Mouse (Mus musculus) urinary bladder, adult 2 months (tissue): ENCODE results near the gene Rhbdf1. TPM values are rescaled to one million over a fixed set of nuclear protein-coding genes. Genes with fewer than 3 reads are reported as not detected.
"Not testable (repeated sequence)": the region's sequence is repeated elsewhere in the genome, so short reads cannot be mapped to it uniquely, and the experiment has no call there.

Experiments
- DNase-seq: peaks from one replicate; pipeline ENCODE4 v3.0.0; 2022; ENCODE audit warnings: low spot score
- polyA plus RNA-seq: library from polyadenylated mRNA; depleted of rRNA; stranded (reverse); fragments of >200 nt; gene quantifications from 2 replicates; pipeline ENCODE4 v1.2.3, GENCODE M21; 2012

Gene Rhbdf1
- polyA plus RNA-seq, 1 experiment, result 87.8 TPM

DNA sequence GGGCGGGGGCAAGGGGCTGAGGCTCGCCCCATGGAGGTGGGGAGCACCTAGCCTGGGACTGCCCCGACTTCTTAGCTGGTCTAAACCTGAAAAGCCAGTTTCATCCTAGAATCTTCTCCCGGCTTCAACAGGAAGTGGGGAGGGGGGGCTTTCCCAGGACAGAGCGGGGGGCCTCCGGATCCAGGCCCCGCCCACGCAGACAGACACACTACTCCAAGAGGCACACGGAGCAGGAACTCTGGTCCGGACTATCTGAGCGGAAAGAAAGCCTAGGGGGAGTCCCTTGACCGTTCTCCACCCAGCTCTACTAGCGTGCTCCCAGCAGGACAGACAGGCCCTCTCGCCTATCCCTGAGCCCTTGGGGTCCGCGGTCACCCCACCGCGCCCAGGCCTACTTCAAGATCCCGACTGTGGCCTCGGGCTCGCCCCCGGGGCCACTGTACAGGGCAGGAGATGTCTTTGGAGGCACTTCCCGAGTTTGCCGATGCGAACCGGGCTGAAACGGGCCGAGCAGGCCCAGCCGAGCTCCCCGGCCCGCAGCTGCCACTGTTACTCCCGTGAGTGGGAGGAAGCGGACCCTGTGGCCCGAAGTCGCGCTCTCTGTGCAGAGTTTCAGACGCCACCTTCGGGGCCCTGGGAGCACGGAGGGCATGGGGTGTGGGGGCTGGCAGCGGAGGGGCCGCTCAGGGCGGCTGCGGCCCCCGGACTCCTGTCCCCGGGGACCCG lies 712 bp downstream of the Rhbdf1 start:
- DNase-seq, result peak; percentile 58

DNA sequence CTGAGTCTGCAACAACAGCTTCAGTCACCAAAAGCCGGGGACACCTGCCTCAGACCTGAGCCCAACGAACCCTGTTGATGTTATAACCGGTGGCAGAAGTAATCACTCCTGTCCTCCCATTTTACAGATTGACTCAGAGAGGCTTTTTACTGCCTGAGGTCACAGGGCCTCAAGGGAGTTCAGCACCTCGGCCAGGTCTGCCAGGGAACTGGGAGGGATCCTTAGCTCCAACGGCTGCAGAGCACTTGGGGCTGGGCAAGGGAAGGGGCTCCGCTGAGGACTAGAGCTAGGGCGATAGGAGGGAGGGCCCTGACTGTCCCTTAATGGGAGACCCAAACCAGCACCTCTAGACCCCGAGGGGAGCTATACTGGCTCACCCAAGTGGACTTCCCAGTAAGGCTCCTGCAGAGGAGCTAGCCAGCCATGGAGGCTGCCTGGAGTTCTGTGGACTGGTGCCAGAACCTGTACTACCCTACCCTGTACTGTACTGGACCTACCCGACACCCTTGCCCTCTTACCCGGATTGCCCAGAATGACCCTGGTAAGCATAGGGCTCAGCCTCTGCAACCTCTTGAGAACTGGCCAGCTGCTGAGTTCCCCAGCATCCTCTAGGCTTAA lies 1.4 kb downstream of the Rhbdf1 start:
- DNase-seq, result no peak

DNA sequence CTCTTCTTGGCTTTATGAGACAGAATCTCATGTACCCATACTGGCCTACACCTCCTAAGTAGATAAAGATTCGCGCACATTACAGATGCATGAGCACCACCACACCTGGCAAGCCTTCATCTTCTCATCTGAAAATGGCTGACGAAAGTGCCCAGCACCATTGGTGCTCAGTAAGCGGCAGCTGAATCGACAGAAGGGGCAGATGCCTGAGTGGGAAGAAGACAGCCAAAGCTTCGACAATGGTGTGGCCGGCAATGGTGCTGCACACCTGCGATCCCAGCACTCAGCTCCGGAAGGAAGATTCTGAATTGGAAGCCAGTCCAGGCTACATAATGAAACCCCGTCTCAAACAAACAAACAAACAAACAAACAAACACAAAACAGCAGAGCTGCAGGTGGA lies 2.8 kb downstream of the Rhbdf1 start:
- no peak for DNase-seq

DNA sequence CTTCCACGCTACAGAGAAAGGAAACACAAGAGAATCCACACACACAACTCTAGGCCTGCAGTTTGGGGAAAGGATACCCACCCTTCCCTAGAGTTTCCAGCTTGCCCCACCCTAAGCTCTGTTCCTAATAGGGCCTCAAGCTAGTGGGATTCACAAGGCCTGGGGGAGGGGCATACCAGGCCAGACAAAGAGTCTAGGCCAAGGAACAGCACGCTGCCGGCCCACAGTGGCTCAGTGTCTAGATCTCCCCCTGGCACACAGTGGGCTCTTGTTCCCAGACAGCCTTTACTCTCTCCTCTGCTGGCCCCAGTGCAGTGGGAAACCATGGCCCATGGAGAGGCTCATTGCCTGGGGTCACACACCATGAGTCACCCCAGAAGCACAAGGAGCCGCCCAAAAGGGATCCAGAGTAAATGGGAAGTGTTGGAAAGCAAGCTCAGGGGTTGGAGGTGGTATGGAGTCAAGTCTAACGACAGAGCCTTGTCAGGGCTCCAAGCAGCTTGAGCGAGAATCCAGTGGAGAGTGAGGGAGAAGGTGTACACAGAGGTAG lies 3.5 kb downstream of the Rhbdf1 start:
- no peak for DNase-seq

DNA sequence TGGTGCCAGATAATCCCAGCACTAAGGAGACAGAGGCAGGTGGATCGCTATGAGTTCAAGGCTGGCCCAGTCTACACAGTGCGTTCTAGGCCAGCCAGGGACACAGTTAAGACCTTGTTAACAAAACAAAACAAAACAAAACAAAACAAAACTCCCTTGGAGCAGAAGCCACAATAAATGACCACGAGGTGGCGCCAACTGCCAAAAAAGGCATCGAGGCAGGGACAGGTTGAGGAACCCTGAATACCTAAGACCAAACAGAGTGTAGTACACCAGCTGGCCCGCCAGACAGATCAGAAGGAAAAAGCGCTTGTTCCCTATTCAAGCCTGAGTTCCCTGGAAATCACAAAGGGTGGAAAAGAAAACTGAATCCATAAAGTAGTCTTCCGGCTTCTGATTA lies 5.2 kb downstream of the Rhbdf1 start:
- DNase-seq, result no peak

DNA sequence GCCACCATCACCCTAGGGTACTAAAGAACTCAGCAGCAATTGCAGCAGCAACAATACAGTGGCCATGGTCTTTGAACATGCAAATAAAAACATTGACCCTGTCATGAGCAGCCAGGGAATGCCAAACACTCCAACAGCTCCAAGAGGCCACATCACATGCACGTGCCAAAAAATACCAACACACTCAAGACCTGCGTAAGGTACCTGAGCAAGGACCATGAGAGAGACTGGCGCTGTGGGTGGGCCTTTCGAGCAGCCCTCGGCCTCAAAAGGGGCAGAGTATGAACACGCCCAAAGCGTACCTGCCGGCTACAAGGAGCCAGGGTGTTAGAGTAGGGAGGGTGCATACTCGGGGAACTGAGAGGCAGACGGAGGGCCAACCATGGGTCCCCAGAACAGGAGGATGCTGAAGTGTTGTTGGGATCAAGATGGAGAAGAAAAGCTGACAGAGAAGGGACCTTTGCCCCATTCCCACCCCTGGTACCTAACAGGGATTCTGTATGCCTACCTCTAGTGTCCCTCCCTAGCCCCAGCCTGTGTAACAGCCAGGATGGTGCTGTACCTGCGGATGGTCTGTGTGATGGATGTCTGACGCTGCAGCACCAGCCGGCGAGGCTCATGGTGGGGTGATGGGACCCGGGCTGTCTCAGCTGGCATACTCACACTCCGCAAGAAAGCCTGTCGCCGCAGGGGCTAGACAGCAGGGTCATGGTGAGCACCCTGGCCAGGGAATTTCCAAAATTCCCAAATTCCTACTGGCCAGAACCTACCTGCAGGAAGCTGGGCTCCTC lies 6.5 kb downstream of the Rhbdf1 start:
- DNase-seq, result no peak

DNA sequence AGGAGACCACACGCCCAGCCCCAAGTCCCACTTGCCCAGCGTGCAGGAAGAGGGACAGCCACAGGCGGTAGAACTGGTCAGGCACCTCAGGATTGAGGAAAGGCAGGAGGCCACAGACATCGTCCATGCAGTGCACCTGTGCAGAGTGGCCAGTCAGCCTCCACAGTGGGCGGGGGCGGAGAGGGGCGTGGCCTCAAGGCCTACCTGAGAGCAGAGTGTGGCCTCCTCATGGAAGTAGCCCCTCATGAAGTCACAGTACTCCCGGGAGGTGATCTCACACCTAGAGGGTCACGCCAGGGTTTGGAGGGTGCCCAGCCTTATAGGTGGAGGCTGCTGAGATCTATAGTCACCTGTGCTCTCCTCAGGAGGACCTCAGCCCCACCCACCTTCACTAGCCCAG lies 11.5 kb downstream of the Rhbdf1 start:
- DNase-seq, result no peak

DNA sequence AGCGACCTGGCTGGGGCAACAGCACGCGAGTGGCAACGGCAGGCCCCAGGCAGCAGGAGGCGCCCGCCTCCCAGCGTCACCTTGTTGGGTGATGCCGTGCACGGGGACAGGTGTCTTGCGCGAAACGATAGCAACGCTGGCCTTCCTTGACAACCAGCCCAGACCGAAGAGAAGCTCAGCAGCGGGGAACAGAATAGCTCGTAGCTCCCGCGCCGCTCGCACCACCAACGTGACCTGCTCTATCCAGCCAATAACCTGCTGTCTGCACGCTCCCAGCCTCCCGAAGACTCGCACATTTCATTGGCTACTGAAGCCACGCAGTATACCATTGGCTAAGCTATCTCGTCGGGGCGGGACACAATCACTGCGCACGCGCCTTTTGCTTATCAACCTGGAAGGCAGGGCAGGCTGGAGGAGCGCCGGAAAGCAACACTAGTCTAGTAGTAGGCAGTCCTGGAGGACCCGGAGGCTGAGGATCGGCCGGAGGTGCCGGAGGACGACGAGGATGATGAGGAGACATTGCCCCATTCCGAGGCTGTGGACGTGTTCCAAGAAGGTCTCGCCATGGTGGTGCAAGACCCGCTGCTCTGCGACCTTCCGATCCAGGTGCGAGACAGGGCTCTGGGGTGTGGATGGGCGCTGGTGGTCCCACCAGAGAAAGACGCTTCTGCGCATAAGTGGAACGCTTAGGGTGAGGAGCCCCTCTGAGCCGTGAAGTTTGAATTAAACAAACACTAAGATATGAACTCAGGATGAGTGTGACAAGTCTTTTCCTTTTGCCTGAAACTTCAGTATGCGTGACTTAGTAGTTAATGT lies 16.8 kb downstream of the Rhbdf1 start, which contains the start of gene Snrnp25:
Gene Snrnp25 (plus strand): TSS at position 358 of the 816 bp plus-strand sequence.
- DNase-seq, result peak; percentile 82

DNA sequence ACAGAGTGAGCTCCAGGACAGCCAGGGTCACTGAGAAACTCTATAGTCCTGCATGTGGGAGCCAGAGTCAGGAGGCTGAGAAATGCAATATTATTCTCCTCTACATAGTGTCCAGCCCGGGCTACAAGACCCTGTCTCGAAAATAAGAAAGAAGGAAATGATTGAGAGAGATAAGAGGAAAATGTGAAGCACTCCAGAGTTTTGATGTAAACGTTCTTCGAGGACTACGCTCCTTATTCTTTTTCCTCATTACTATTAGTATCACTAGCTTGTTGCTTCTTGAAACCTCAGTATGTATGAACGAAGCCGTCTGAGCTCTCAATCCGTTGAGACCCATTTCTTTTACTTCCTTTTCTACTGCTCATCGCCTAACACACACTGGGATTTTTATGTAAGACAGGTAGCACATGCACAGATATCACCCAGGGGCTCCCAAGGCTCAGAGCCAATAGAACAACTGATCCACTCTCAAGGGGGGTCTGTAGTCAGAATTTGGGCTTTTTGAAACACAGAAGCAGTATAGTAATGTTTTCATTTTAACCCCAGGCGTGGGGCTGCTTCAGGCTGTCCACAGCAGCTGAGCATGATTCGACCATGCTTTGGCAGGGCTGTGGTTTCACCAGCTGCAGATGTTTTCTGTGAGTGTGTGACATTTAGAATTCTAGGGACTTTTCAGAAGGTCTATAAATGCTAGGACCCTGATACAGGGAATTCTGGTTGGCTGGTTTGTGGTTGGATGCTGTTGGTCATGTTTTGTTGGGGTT lies 20.0 kb downstream of the Rhbdf1 start:
- no peak for DNase-seq

DNA sequence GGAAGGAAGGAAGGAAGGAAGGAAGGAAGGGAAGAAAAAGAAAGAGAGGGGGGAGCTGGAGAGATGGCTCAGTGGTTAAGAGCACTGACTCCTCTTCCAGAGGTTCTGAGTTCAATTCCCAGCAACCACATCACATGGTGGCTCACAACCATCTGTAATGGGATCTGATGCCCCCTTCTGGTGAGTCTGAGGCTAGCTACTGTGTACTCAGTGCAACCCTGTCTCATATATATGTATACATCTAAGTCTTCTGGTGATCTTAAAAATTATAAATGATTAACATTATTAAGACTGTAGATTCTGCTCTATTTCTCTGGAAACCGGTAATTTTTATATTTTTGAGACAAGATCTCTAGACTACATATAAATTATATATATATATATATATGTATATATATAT lies 21.1 kb downstream of the Rhbdf1 start:
- not testable (repeated sequence) for DNase-seq

DNA sequence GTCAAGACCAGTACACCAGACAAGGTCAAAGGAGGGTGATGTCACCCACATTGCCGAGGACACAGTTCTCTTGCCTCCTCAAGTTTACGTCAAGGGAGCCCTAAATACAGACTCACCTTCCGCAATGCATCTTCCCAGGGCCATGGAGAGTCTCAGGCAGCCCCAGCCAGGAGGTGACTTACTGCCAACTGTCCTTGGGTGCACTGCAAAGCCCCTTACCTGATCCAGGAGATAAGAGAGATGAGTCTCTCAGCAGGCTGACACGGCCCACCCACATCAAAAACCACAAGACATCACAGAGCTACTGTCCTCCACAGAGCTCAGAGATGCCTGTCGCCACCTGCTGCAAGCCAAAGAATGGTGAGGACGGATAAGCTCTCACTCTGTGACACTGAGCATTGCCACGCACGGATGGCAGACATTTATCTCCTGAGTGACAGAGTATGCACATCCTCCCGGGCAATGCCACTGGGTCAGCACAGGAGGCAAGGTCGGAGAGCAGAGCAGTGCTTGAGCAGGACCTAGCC lies 22.0 kb downstream of the Rhbdf1 start, which contains the start of gene Il9r:
Gene Il9r (minus strand): TSS at position 205 of the 527 bp plus-strand sequence.
- DNase-seq, result peak; percentile 13

DNA sequence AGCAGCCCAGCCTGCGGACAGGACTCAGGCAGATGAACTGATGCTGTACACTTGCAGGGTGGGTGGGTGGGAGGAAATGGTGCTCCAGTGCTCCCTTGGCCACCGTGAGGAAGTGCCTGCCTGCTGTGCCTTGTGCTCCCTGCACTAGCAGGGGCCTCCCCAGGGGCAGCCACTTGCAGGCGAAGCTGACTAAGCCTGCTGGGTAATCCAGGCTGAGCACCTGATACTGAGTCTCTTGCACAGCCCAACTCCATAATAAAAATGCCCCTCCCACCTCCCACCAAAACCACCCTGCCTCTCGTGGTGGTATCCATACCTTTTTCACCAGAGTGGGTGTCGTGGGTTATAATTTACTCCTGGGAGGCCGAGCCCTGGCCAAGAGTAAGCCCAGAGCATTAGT lies 22.9 kb downstream of the Rhbdf1 start:
- peak; percentile 13 for DNase-seq

DNA sequence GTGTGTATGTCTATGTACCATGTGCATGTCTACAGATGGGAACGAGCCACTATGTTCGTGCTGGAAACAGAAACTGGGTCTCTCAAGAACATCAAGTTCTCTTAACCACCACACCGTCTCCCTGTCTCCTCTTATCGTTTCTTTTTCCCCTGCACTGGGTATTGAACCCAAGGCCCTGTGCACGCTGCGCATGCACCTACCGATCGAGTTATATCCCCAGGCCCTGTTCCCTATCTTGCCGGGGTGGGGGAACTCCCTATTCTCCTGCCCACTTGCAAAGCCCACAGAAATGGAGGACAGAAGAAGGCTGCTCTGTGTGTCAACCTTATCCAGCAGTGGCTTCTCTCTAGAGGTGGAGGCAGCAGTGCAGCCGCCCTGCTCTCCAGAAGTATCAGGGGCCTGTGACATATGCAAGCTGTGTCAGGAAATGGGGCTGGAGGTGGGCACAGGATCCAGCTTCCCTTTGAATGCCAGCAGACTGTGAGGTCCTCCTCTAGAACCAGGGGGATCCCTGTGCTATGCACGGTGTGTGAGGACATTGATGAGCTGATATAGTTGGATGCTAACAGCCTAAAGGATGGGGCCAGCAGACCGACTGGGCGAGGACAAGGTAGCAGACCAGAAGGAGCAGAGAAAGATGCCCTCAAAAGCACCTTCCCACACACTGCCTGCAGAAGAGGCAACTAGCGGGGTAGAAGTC lies 23.7 kb downstream of the Rhbdf1 start:
- DNase-seq, result peak; percentile 10

DNA sequence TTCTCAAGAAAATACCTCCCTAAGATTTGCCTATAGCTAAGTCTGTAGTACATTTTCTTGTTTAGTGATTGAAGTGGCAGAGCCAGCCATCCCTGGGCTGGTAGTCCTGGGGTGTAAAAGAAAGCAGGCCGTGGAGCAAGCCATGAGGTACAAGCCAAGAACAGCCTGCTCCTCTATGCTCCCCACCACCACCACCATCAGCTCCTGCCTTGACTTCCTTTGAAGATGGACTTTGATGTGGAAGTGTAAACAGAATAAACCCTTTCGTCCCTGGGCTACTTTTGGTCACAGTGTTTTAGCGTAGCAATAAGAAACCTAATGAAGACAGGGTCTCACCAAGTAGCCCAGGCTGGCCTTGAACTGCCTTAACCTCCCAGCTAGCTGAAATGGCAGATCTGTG lies 24.3 kb downstream of the Rhbdf1 start:
- no peak for DNase-seq

DNA sequence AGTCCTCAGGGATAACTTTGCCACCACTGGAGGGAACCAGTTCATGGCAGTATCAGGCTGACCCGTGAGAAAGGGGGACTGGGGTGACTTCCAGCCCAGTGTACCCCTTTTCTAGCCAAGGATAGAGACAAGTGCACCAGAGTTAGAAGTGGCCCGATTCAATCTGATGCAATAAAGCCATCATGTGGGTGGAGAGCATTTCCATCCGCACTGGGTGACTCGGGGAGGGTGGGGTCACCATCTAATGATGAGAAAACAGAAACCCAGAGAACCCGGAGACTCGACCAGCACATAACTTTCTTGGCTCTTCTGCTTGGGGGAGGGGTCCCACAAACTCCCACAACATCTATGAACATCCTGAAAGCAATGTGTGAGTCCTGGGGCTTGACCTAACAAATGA lies 25.4 kb downstream of the Rhbdf1 start:
- no peak for DNase-seq

DNA sequence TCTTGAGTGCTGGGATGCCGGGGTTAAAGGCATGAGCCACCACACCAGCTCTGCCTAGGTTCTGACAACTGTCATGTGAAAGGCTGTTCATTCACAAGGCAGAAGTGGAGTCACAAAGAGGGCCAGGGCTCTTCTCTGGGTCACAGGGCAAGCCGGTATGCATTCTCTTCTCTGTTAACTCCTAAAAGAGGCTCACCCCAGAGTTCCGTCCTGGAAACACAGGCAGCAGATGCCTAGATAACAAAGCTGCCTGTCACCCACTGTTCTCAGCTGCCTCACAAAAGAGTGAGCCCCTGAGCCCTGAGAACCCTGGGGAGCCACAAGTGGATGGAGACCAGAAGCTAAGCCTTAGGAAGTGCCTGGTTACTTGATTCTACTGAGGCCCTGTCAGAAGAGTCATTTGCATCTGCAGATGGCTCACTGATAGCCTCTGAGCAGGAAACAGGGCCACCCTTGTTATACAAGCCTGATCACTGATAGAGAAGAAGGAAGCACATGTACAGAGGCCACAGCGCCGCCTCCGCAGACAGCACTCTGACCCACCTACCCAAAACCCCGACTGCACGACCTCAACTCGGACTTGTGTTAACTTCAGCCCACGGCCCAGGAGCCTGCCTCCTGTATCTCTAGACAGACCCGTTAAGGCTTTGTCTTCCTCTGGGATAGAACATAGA lies 26.1 kb downstream of the Rhbdf1 start:
- no peak for DNase-seq

DNA sequence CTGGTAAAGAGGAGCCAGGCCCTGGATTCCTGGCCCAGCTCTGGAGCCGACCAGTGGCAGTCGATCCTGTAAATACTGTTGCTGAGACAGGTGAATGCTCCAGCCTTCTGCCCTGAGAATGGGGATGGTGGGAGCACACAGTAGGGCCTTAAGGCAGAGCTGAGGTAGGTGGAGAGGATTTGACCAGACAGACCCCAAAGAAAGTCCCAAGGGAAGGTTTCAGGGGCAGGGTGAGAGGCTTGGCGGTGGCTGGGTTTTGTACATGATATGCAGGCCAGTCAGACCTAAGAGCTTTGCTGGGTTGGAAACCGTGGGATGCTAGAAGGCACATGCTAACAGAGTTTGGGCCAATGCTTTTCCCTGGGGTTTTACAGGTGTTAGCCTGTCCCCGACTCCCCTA lies 27.5 kb downstream of the Rhbdf1 start:
- no peak for DNase-seq

DNA sequence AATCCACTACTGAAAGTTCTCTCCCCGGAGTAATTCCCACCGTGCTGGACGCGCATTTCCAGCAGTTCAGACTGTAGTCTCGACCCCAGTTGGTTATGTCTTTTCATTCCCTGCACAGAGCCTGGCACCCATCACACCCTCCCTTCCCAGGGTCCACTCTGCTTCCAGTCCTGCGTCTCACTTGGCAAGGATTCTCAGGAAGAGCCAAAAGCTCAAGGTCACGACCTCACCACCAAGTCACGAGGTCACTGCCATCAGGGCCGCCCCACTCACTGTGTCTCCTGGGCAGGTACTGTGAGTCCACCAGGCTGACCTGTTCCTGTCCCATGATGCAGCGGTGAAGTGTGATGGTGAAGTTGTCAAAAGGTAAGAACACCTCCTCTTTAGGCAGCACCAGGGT lies 28.0 kb downstream of the Rhbdf1 start:
- DNase-seq, result no peak

DNA sequence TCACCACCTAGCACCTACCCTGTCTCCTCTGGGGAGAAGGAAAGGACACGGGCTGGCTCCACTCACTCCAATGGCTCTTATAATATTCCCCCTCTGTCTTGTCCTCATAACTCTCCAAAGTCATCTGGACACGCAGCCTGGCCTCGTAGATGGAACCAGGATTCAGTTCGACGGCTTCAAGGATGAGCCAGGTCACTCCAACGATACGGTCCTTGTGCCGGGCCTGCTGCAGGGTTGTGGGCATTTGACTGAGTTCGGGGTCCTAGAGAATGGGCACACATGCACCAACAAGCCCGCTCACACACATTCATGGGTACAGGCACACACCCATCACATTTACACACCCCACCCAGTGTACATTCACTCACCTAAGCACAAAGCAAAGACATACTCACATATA lies 28.9 kb downstream of the Rhbdf1 start:
- no peak for DNase-seq
